Mouse (Mus musculus) midbrain, postnatal 0 days (tissue): ENCODE data around the gene Osgin1. TPM values are rescaled to one million over a fixed set of nuclear protein-coding genes. Genes with fewer than 3 reads are reported as not detected.

Experiments used
- ATAC-seq: fragments of 200-750 bp; cut with Nextera tagmentation; 2 replicates; pipeline ENCODE4 v1.8.0; 2017; ENCODE audit warnings: moderate number of reproducible peaks, mild to moderate bottlenecking, moderate TSS enrichment, moderate library complexity; ENCODE audit not compliant: low FRiP score
- DNase-seq: peaks from one replicate; pipeline ENCODE4 v3.0.0-alpha.2; 2015; ENCODE audit warnings: low spot score
- H3K27ac ChIP-seq: fragments of 300-500 bp; sonication (generic); 2 replicates; pipeline ENCODE4 v1.5.1; 2014; ENCODE audit warnings: low read depth, mild to moderate bottlenecking, low read length, mixed read lengths
- H3K27me3 ChIP-seq: fragments of 300-500 bp; sonication (generic); 2 replicates; pipeline ENCODE4 v1.6.1; 2014; ENCODE audit warnings: low read length, control low read depth, mixed read lengths; ENCODE audit not compliant: insufficient read depth
- H3K36me3 ChIP-seq: fragments of 300-500 bp; sonication (generic); 2 replicates; pipeline ENCODE4 v1.6.1; 2014; ENCODE audit warnings: low read length, control low read depth, mixed read lengths; ENCODE audit not compliant: insufficient read depth
- H3K4me1 ChIP-seq: fragments of 300-500 bp; sonication (generic); 2 replicates; pipeline ENCODE4 v1.6.1; 2014; ENCODE audit warnings: mild to moderate bottlenecking, control low read depth, antibody characterized with exemption, low read length, mixed read lengths; ENCODE audit not compliant: insufficient read depth
- H3K4me2 ChIP-seq: fragments of 300-500 bp; sonication (generic); 2 replicates; pipeline ENCODE4 v1.6.1; 2014; ENCODE audit warnings: low read depth, mild to moderate bottlenecking, low read length, mixed read lengths; ENCODE audit not compliant: poor library complexity, severe bottlenecking
- H3K4me3 ChIP-seq: fragments of 300-500 bp; sonication (generic); 2 replicates; pipeline ENCODE4 v1.5.1; 2014; ENCODE audit warnings: low read depth, mild to moderate bottlenecking, low read length, moderate library complexity
- H3K9ac ChIP-seq: fragments of 300-500 bp; sonication (generic); replicated peaks from 2 replicates; pipeline ENCODE4 v1.6.1; 2014; ENCODE audit warnings: mild to moderate bottlenecking, low read length, moderate library complexity, mixed read lengths; ENCODE audit not compliant: poor library complexity, severe bottlenecking
- H3K9me3 ChIP-seq: fragments of 300-500 bp; sonication (generic); 2 replicates; pipeline ENCODE4 v1.6.1; 2016; ENCODE audit warnings: low read length, control low read depth
- CTCF ChIP-seq: IDR thresholded peaks from 2 replicates; pipeline ENCODE4 v1.5.1; 2016; ENCODE audit warnings: antibody characterized with exemption, mild to moderate bottlenecking
- WGBS: fragments of 180-500 bp; shearing (Covaris S2); extraction: QIAGEN DNeasy Blood & Tissue Kit; methylation state at CpG from one replicate; pipeline ENCODE4 v1.1.7; 2014; 5-methylcytosine and 5-hydroxymethylcytosine counted together
- polyA plus RNA-seq: library from polyadenylated mRNA; unstranded; fragments of >200 nt; fragmentation: Nextera tagmentation; extraction: Ambion mirVana; gene quantifications from 2 replicates; pipeline ENCODE4 v1.2.1, GENCODE M21; 2015
- total RNA-seq: library from RNA; depleted of rRNA; stranded (reverse); fragments of >200 nt; gene quantifications from 2 replicates; pipeline ENCODE4 v1.2.3, GENCODE M21; 2014

Gene Osgin1
- total and polyA plus RNA-seq, 2 experiments from 2014 or later, result 0.15 TPM; not detected in 1

GRCm38 (mm10) chr8:119449627-119450026 is 15.7 kb downstream of the Osgin1 start:
- DNase-seq (no peak), ATAC-seq (no peak)
- Histone ChIP-seq H3K4me2 (no peak overlapping the region), H3K27ac (no peak overlapping the region), H3K36me3 (no peaks in the 10 kb centered on the region), H3K4me3 (no peak overlapping the region), H3K27me3 (no peaks in the 10 kb centered on the region; the same call in 1 of the 2 replicates), H3K9me3 (no peaks in the 10 kb centered on the region), H3K9ac (0 out of 2 replicates have a peak overlapping the region, but pooled peaks have one; percentile 5), H3K4me1 (no peaks in the 10 kb centered on the region; the same call in none of the 2 replicates)
- 82% methylated on average over 12 of the region's 12 CpGs for WGBS
- TF ChIP-seq CTCF, result no peak

DNA sequence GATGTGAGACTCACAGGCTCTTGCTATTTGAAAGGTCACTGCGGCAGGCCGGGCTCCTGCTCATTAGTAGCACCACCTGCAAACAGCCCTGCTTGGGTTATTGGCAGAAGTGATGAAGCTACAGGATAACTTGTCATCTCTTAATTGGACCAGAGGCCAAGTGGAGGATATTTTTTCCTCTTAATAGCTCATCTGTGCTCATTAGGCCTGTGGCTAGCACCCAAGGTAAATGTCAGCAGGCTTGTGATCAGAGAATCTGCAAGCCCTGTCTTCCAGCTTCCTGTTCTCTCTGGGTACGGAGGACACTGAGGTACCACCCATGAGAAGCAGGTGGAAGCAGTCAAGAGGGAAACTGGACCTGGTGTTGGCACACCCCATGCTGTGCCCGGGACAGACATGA is 17.2 kb downstream of the Osgin1 start:
- Histone ChIP-seq H3K4me3 (no peak overlapping the region), H3K4me1 (no peaks in the 10 kb centered on the region; the same call in none of the 2 replicates), H3K27me3 (no peaks in the 10 kb centered on the region), H3K27ac (no peak overlapping the region), H3K9ac (no peak overlapping the region), H3K36me3 (no peaks in the 10 kb centered on the region), H3K4me2 (no peak overlapping the region), H3K9me3 (no peaks in the 10 kb centered on the region)
- ATAC-seq (no peak), DNase-seq (no peak)
- WGBS, result 86% methylated on average over 4 of the region's 4 CpGs
- TF ChIP-seq CTCF, result no peak

- no peaks in the 10 kb centered on the region for H3K9me3 ChIP-seq
- H3K9ac ChIP-seq, result no peak overlapping the region
- TF ChIP-seq CTCF, result no peak
- 90% methylated on average over 5 of the region's 5 CpGs for WGBS
- H3K27me3 ChIP-seq, result no peaks in the 10 kb centered on the region
- no peak overlapping the region for H3K27ac ChIP-seq
- H3K4me1 ChIP-seq, result no peaks in the 10 kb centered on the region; the same call in none of the 2 replicates
- DNase-seq (no peak), ATAC-seq (no peak)
- H3K4me3 ChIP-seq, result no peak overlapping the region
- H3K36me3 ChIP-seq, result no peaks in the 10 kb centered on the region
- no peak overlapping the region for H3K4me2 ChIP-seq
These were observed 19.0 kb downstream of the Osgin1 start for GRCm38 (mm10) chr8:119452919-119453318.

- Histone ChIP-seq H3K27ac (no peak overlapping the region), H3K4me1 (no peaks in the 10 kb centered on the region), H3K27me3 (no peaks in the 10 kb centered on the region), H3K4me2 (no peak overlapping the region), H3K36me3 (no peaks in the 10 kb centered on the region), H3K9me3 (no peaks in the 10 kb centered on the region), H3K9ac (no peak overlapping the region), H3K4me3 (no peak overlapping the region)
- DNase-seq, result no peak
- 85% methylated on average over 5 of the region's 5 CpGs for WGBS
- no peak for TF ChIP-seq CTCF
- ATAC-seq, result no peak
These were observed 22.1 kb downstream of the Osgin1 start for GRCm38 (mm10) chr8:119456045-119456444.

DNA sequence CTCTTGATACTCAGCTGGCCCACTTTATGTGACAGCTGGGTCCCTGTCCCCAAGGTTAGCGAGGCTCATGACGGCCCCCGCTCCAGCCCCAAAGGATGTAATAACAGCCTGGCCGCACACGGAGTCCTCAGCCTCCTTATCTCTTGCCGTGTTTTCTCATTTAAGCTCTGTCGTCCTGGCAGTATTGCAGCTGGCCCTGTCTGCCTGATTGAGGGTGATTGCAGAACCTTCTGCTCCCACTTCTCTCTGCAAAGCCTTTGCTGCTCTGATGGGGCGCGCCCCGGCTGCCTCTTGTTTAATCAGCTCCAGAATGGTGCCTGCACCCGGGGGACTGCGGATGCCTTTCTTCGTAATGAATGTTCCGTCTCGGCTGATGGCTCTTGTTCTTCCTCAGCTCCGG is 25.8 kb downstream of the Osgin1 start:
- H3K27ac ChIP-seq, result no peak overlapping the region
- H3K4me1 ChIP-seq, result no peaks in the 10 kb centered on the region
- H3K9me3 ChIP-seq, result no peaks in the 10 kb centered on the region
- peak; percentile 75 for DNase-seq
- no peak for TF ChIP-seq CTCF
- ATAC-seq, result no peak
- H3K27me3 ChIP-seq, result no peaks in the 10 kb centered on the region
- no peak overlapping the region for H3K4me2 ChIP-seq
- H3K36me3 ChIP-seq, result no peaks in the 10 kb centered on the region
- 19% methylated on average over 16 of the region's 16 CpGs for WGBS
- H3K9ac ChIP-seq, result no peak overlapping the region
- H3K4me3 ChIP-seq, result no peak overlapping the region

DNA sequence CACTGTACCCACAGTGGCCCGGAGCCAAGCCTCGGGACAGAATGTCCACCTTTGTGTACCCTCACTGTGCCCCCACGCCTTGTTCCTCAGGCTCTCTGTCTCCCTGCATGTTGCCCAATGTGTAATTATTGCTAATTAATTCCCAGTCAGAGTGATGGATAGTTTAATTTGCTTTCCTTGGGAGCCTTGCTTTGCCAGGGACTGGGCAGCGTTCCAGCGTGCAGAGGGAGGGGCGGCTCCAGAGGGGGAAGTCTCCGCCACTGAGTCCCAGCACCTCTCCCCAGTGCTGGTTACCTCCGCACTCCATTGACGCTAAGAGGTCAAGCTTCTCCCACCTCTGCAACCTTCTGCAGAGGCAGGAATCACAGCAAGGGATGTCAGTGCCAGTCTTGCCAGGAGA is 27.4 kb downstream of the Osgin1 start:
- Histone ChIP-seq H3K27ac (no peak overlapping the region), H3K4me3 (no peak overlapping the region), H3K9ac (no peak overlapping the region), H3K4me1 (peaks cover 13% of the 10 kb centered on the region; the same call in 1 of the 2 replicates), H3K9me3 (no peaks in the 10 kb centered on the region), H3K27me3 (no peaks in the 10 kb centered on the region), H3K36me3 (no peaks in the 10 kb centered on the region), H3K4me2 (no peak overlapping the region)
- WGBS, result 59% methylated on average over 9 of the region's 9 CpGs
- no peak for TF ChIP-seq CTCF
- no peak for ATAC-seq
- DNase-seq, result peak; percentile 65
